In the genomic region with DNA sequence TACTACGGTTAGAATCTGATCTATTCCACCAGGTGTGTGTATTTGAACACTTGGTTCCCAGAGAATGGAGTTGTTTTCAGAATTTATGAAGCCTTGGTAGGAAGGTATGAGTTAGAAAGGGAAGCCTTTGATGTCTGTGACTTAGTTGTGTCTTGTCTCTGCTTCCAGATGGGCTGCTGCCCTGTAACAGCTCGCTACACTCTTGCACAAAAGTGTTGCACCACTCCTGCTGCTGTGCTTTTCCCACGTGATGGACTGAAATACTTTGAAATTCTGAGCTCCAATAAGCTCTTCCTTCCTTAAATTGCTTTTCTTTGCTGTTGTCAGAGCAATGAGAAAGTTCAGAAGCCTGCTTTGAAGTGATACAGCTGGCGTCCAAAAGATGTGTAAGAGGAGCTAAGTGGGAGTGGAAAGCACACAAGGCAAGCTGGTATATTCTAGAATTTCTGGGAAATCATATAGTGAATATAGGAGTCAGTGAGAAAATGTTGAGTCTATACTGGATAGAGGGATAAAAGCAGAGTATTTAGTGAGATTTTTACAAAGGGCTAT, we compare ENCODE assay signal across 22 mouse cellular contexts.
A peak's percentile ranks its signal among the peaks of the same experiment; 100 is the strongest.
DNase-seq lines count a peak whose midpoint lies in the region; ATAC-seq and TF ChIP-seq lines count a peak whose summit lies in the region.
"Had no signal": no experiment of that assay in that cellular context is flagged by ENCODE, and none has a peak within 500 bp of the region (broad histone marks: within the 10 kb centered on the region; RNA-seq: fewer than 3 reads in every experiment).

No protein-coding gene starts in this region.

- no peak for TF ChIP-seq EP300 in stomach, postnatal 0 days (optimal IDR thresholded peaks at IDR 0.05)

- TF ChIP-seq CTCF in lung, embryonic 14.5 days (IDR thresholded peaks at IDR 0.05; ENCODE audit: low read depth): no peak
- TF ChIP-seq CTCF in stomach, postnatal 0 days (IDR thresholded peaks at IDR 0.05; ENCODE audit: low read depth): no peak

- no peak overlapping the region for H3K27ac ChIP-seq in kidney, embryonic 16.5 days (ENCODE audit: low read length)
- H3K27ac ChIP-seq in lung, embryonic 14.5 days (ENCODE audit: low read depth): no peak overlapping the region
- H3K27ac ChIP-seq in stomach, embryonic 14.5 days (ENCODE audit: low read length): no peak overlapping the region
- no peak overlapping the region for H3K27ac ChIP-seq in stomach, postnatal 0 days (replicated peaks)
- H3K27ac ChIP-seq: forebrain, embryonic 13.5 days; hindbrain, embryonic 13.5 days; limb, embryonic 12.5 days; liver, embryonic 12.5 days; macrophage; midbrain, embryonic 10.5 days; neural tube, embryonic 15.5 days had no signal

- H3K4me3 ChIP-seq in kidney, embryonic 16.5 days (ENCODE audit: low read length): no peak overlapping the region
- H3K4me3 ChIP-seq in lung, embryonic 14.5 days (ENCODE audit: low read depth, low read length): no peak overlapping the region
- no peak overlapping the region for H3K4me3 ChIP-seq in stomach, embryonic 14.5 days (ENCODE audit: low read depth, low read length)
- H3K4me3 ChIP-seq in stomach, postnatal 0 days (ENCODE audit: low read depth, low read length): no peak overlapping the region
- H3K4me3 ChIP-seq: forebrain, embryonic 13.5 days; hindbrain, embryonic 13.5 days; limb, embryonic 12.5 days; liver, embryonic 12.5 days; midbrain, embryonic 10.5 days; neural tube, embryonic 15.5 days had no signal

- no peaks in the 10 kb centered on the region for H3K9me3 ChIP-seq in kidney, embryonic 16.5 days (ENCODE audit: low read length)
- no peaks in the 10 kb centered on the region for H3K9me3 ChIP-seq in lung, embryonic 14.5 days (ENCODE audit: low read depth, low read length)
- H3K9me3 ChIP-seq in stomach, embryonic 14.5 days (ENCODE audit: control insufficient read depth, low read depth, low read length): no peaks in the 10 kb centered on the region
- no peaks in the 10 kb centered on the region for H3K9me3 ChIP-seq in stomach, postnatal 0 days (ENCODE audit: control insufficient read depth, low read length)
- H3K9me3 ChIP-seq: forebrain, embryonic 13.5 days; hindbrain, embryonic 13.5 days; limb, embryonic 12.5 days; liver, embryonic 12.5 days; midbrain, embryonic 10.5 days; neural tube, embryonic 15.5 days had no signal

- no peaks in the 10 kb centered on the region for H3K27me3 ChIP-seq in kidney, embryonic 16.5 days (ENCODE audit: insufficient read depth, low read length)
- H3K27me3 ChIP-seq in lung, embryonic 14.5 days (ENCODE audit: insufficient read depth, low read length): no peaks in the 10 kb centered on the region
- no peaks in the 10 kb centered on the region for H3K27me3 ChIP-seq in stomach, embryonic 14.5 days (ENCODE audit: control insufficient read depth, insufficient read depth, low read length)
- H3K27me3 ChIP-seq in stomach, postnatal 0 days (ENCODE audit: control insufficient read depth, insufficient read depth, low read length): no peaks in the 10 kb centered on the region
- H3K27me3 ChIP-seq: forebrain, embryonic 13.5 days; hindbrain, embryonic 13.5 days; limb, embryonic 12.5 days; liver, embryonic 12.5 days; neural tube, embryonic 15.5 days had no signal

- no peaks in the 10 kb centered on the region for H3K4me1 ChIP-seq in kidney, embryonic 16.5 days (ENCODE audit: insufficient read depth, low read length)
- H3K4me1 ChIP-seq in lung, embryonic 14.5 days (ENCODE audit: insufficient read depth): no peaks in the 10 kb centered on the region
- no peaks in the 10 kb centered on the region for H3K4me1 ChIP-seq in stomach, embryonic 14.5 days (ENCODE audit: control insufficient read depth, insufficient read depth, low read length)
- no peaks in the 10 kb centered on the region for H3K4me1 ChIP-seq in stomach, postnatal 0 days (replicated peaks; ENCODE audit: control insufficient read depth, insufficient read depth)
- H3K4me1 ChIP-seq: forebrain, embryonic 13.5 days; hindbrain, embryonic 13.5 days; limb, embryonic 12.5 days; liver, embryonic 12.5 days; midbrain, embryonic 10.5 days; neural tube, embryonic 15.5 days had no signal

- H3K4me2 ChIP-seq in kidney, embryonic 16.5 days (replicated peaks; ENCODE audit: low read depth, low read length): no peak overlapping the region
- H3K4me2 ChIP-seq in lung, embryonic 14.5 days: no peak overlapping the region
- no peak overlapping the region for H3K4me2 ChIP-seq in stomach, embryonic 14.5 days (replicated peaks; ENCODE audit: low read depth, low read length)
- H3K4me2 ChIP-seq in stomach, postnatal 0 days (replicated peaks; ENCODE audit: low read depth): no peak overlapping the region
- H3K4me2 ChIP-seq: forebrain, embryonic 13.5 days; hindbrain, embryonic 13.5 days; limb, embryonic 12.5 days; liver, embryonic 12.5 days; neural tube, embryonic 15.5 days had no signal

- no peaks in the 10 kb centered on the region for H3K36me3 ChIP-seq in kidney, embryonic 16.5 days (ENCODE audit: insufficient read depth, low read length)
- H3K36me3 ChIP-seq in lung, embryonic 14.5 days (ENCODE audit: insufficient read depth): no peaks in the 10 kb centered on the region
- H3K36me3 ChIP-seq in stomach, embryonic 14.5 days (ENCODE audit: control insufficient read depth, insufficient read depth, low read length): no peaks in the 10 kb centered on the region
- H3K36me3 ChIP-seq in stomach, postnatal 0 days (ENCODE audit: control insufficient read depth, insufficient read depth, low read length): no peaks in the 10 kb centered on the region
- H3K36me3 ChIP-seq: hindbrain, embryonic 13.5 days; limb, embryonic 12.5 days; liver, embryonic 12.5 days; midbrain, embryonic 10.5 days; neural tube, embryonic 15.5 days had no signal

- intact Hi-C loops in heart, postnatal 36 days (cut with DNase I): no loop called here

- no peak for DNase-seq in kidney, adult 8-10 months
- DNase-seq in lung, embryonic 14.5 days: peak; percentile 52
- no peak for DNase-seq in lung, adult 18-20 months
- DNase-seq in stomach, postnatal 0 days (ENCODE audit: low spot score): no peak
- DNase-seq in heart, postnatal 36 days: no peak
- DNase-seq: adrenal gland, postnatal 25 days; cerebellum, adult 9-10 months; kidney, adult 18-20 months; kidney, postnatal 36 days; spleen, adult 18-20 months; thymus, postnatal 36 days had no signal

- no peak overlapping the region for H3K9ac ChIP-seq in kidney, embryonic 16.5 days (replicated peaks; ENCODE audit: low read length)
- H3K9ac ChIP-seq in lung, embryonic 14.5 days: no peak overlapping the region
- no peak overlapping the region for H3K9ac ChIP-seq in stomach, embryonic 14.5 days (replicated peaks; ENCODE audit: low read depth, low read length)
- H3K9ac ChIP-seq in stomach, postnatal 0 days (ENCODE audit: low read length): no peak overlapping the region
- H3K9ac ChIP-seq: forebrain, embryonic 13.5 days; hindbrain, embryonic 13.5 days; limb, embryonic 12.5 days; liver, embryonic 12.5 days; neural tube, embryonic 15.5 days had no signal

- peak; percentile 70; the same call in 1 of the 2 replicates for ATAC-seq in kidney, embryonic 16.5 days (ENCODE audit: low FRiP score, low TSS enrichment)
- peak; percentile 60 for ATAC-seq in lung, embryonic 14.5 days (ENCODE audit: insufficient read depth)
- peak; percentile 33; the same call in 1 of the 2 replicates for ATAC-seq in stomach, embryonic 14.5 days (ENCODE audit: insufficient number of reproducible peaks, insufficient read depth, low FRiP score, low read depth)
- ATAC-seq in stomach, postnatal 0 days (ENCODE audit: low FRiP score, low TSS enrichment): no peak
- no peak for ATAC-seq in megakaryocyte-erythroid progenitor cell, adult 5-6 weeks (replicated peaks; ENCODE audit: low FRiP score, low TSS enrichment, poor library complexity, severe bottlenecking)
- ATAC-seq: CD4-positive, CD25-positive, alpha-beta regulatory T cell, adult 4 months; forebrain, embryonic 13.5 days; liver, embryonic 12.5 days had no signal

- 37% methylated on average over 4 of the region's 4 CpGs for WGBS in kidney, embryonic 16.5 days
- 49% methylated on average over 4 of the region's 4 CpGs for WGBS in lung, embryonic 14.5 days
- WGBS in stomach, embryonic 14.5 days: 34% methylated on average over 4 of the region's 4 CpGs
- 47% methylated on average over 4 of the region's 4 CpGs for WGBS in stomach, postnatal 0 days

Comparison
In these comparisons a context has a peak if more than half of its experiments do, and no peak if none do; other contexts are left out.
1. ATAC-seq: peak in kidney, embryonic 16.5 days (single experiment), lung, embryonic 14.5 days (single experiment) and stomach, embryonic 14.5 days (single experiment); none in stomach, postnatal 0 days (single experiment) and megakaryocyte-erythroid progenitor cell, adult 5-6 weeks (single experiment).